Comparison of ENCODE assay signal across 9 mouse cellular contexts in the genomic region with DNA sequence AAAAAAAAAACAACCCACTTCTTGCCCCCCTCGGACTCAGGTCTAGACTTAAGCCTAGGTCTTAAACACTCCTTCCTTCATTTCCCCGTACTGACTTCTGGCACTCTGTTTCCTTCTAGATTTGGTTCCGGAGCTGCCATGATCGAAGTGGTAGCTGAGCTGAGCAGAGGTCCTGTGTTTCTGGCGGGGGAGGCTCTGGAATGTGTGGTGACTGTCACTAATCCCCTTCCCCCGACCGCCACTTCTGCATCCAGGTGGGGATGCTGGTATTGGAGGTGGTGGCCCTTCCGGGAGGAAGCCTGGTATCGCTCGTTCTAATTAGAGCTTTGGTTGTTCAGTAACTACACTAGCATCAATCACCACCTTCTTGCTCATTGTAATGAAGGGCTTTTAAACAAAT. TPM values are rescaled to one million over a fixed set of nuclear protein-coding genes. Genes with fewer than 3 reads are reported as not detected.
DNase-seq lines count a peak whose midpoint lies in the region; ATAC-seq and TF ChIP-seq lines count a peak whose summit lies in the region.
"Had no signal": no experiment of that assay in that cellular context is flagged by ENCODE, and none has a peak within 500 bp of the region (broad histone marks: within the 10 kb centered on the region; RNA-seq: fewer than 3 reads in every experiment).

No protein-coding gene starts in this region.

- H3K4me3 ChIP-seq in kidney, embryonic 14.5 days (ENCODE audit: low read length), result peak overlapping the region; percentile 82
- peak overlapping the region; percentile 96 for H3K4me3 ChIP-seq in bone marrow, adult 2 months (replicated peaks; ENCODE audit: control insufficient read depth, low read depth, low read length)
- peak overlapping the region; percentile 80 for H3K4me3 ChIP-seq in heart, embryonic 15.5 days
- peak overlapping the region; percentile 77 for H3K4me3 ChIP-seq in macrophage (ENCODE audit: inconsistent target)

- peaks cover 37% of the 10 kb centered on the region for H3K36me3 ChIP-seq in kidney, embryonic 14.5 days (ENCODE audit: control insufficient read depth, insufficient read depth, low read length)
- peaks cover 36% of the 10 kb centered on the region for H3K36me3 ChIP-seq in heart, embryonic 15.5 days
- peaks cover 30% of the 10 kb centered on the region for H3K36me3 ChIP-seq in macrophage (ENCODE audit: inconsistent target)

- peak overlapping the region; percentile 76 for H3K9ac ChIP-seq in kidney, embryonic 14.5 days (ENCODE audit: low read depth, low read length)
- H3K9ac ChIP-seq in heart, embryonic 15.5 days, result peak overlapping the region; percentile 88

- no peak for ATAC-seq in kidney, embryonic 14.5 days (ENCODE audit: low FRiP score, low TSS enrichment)
- no peak for ATAC-seq in heart, embryonic 15.5 days (replicated peaks; ENCODE audit: insufficient number of reproducible peaks, insufficient read depth, low FRiP score, low read depth)
- no peak for ATAC-seq in megakaryocyte progenitor cell, adult 5-6 weeks (replicated peaks; ENCODE audit: poor library complexity)
- ATAC-seq in erythroid progenitor cell, adult 5-6 weeks (replicated peaks; ENCODE audit: low FRiP score, poor library complexity, severe bottlenecking), result no peak

- no peaks in the 10 kb centered on the region for H3K27me3 ChIP-seq in kidney, embryonic 14.5 days (ENCODE audit: control insufficient read depth, insufficient read depth, low read length)
- no peaks in the 10 kb centered on the region for H3K27me3 ChIP-seq in heart, embryonic 15.5 days

- H3K4me1 ChIP-seq in kidney, embryonic 14.5 days (ENCODE audit: control insufficient read depth, insufficient read depth, low read length), result peaks cover 23% of the 10 kb centered on the region
- H3K4me1 ChIP-seq in bone marrow, adult 2 months (ENCODE audit: control insufficient read depth, insufficient read depth, low read length), result no peaks in the 10 kb centered on the region; the same call in 1 of the 2 replicates
- peaks cover 40% of the 10 kb centered on the region for H3K4me1 ChIP-seq in heart, embryonic 15.5 days (replicated peaks)

- H3K79me2 ChIP-seq in macrophage (ENCODE audit: inconsistent target), result peaks cover 32% of the 10 kb centered on the region; the same call in 1 of the 2 replicates

- no peaks in the 10 kb centered on the region for H3K9me3 ChIP-seq in kidney, embryonic 14.5 days (ENCODE audit: control insufficient read depth, low read length)
- H3K9me3 ChIP-seq in heart, embryonic 15.5 days (replicated peaks), result no peaks in the 10 kb centered on the region

- no peak for TF ChIP-seq CTCF in bone marrow, adult 2 months (IDR thresholded peaks at IDR 0.05; ENCODE audit: control insufficient read depth, insufficient read depth, low read length)

- peak overlapping the region; percentile 77 for H3K4me2 ChIP-seq in kidney, embryonic 14.5 days (replicated peaks; ENCODE audit: low read depth, low read length)
- H3K4me2 ChIP-seq in heart, embryonic 15.5 days, result peak overlapping the region; percentile 93

- no peak for TF ChIP-seq POLR2A in bone marrow, adult 2 months (IDR thresholded peaks at IDR 0.05; ENCODE audit: borderline replicate concordance, control insufficient read depth, low read depth, low read length)

- H3K27ac ChIP-seq in kidney, embryonic 14.5 days (ENCODE audit: low read depth, low read length), result peak overlapping the region; percentile 72; the same call in 1 of the 2 replicates
- no peak overlapping the region; the same call in 1 of the 2 replicates for H3K27ac ChIP-seq in bone marrow, adult 2 months (ENCODE audit: control insufficient read depth, insufficient read depth, low read depth, low read length, poor library complexity)
- H3K27ac ChIP-seq in heart, embryonic 15.5 days, result peak overlapping the region; percentile 92
- peak overlapping the region; percentile 28 for H3K27ac ChIP-seq in macrophage

- no peak for DNase-seq in kidney, adult 8-10 months
- DNase-seq in spleen, postnatal 4 days (ENCODE audit: low spot score in 2 of 2), result no peak

- 3% methylated on average over 10 of the region's 10 CpGs for WGBS in kidney, embryonic 14.5 days
- WGBS in bone marrow, adult 2 months, result 2% methylated on average over 10 of the region's 10 CpGs
- WGBS in heart, embryonic 15.5 days, result 4% methylated on average over 10 of the region's 10 CpGs
- WGBS in macrophage (ENCODE audit: missing documents), result 4% methylated on average over 10 of the region's 10 CpGs

RNA-seq across cellular contexts. Expression of gene Gba2, which starts 0.6 kb away (rescaled TPM):
- polyA plus RNA-seq in kidney, embryonic 14.5 days (2014; fragmentation: Nextera tagmentation; extraction: Ambion mirVana), result 13.1 and 17.9 TPM in 2 replicates
- 16.5 and 29.8 TPM in 2 replicates for polyA plus RNA-seq in bone marrow, adult 2 months (2011; ENCODE audit: insufficient read depth, insufficient read length, low replicate concordance, missing spikeins)
- polyA plus RNA-seq in heart, embryonic 15.5 days (2015; fragmentation: Nextera tagmentation; extraction: Ambion mirVana), result 17.5 and 22.2 TPM in 2 replicates
- 10 to 100 TPM in 18 of 26 experiments, 1 to 10 TPM in 8; 2.7 to 52.8 (median 21.1) TPM for total RNA-seq in macrophage (2018; cell fraction: chromatin; rRNA removed)
- 10 to 100 TPM in 2 of 26 experiments, 1 to 10 TPM in 24; 3.1 to 11.9 (median 7.6) TPM for total RNA-seq in macrophage (2018; cell fraction: cytosol; rRNA removed)
- total RNA-seq in macrophage (2018; cell fraction: nucleus; rRNA removed), result 10 to 100 TPM in 17 of 26 experiments, 1 to 10 TPM in 9; 4.5 to 31.6 (median 15.2) TPM
- 5.4 to 9.2 TPM (median 8.6 TPM) in 3 replicates for polyA plus RNA-seq in macrophage (2018)
- 4.8 and 9.3 TPM in 2 replicates for total RNA-seq in megakaryocyte progenitor cell, adult 5-6 weeks (2015)
- 7.2 and 8.1 TPM in 2 replicates for total RNA-seq in megakaryocyte progenitor cell, adult 5-6 weeks (2017)
- 22.3 and 28.1 TPM in 2 replicates for total RNA-seq in erythroid progenitor cell, adult 5-6 weeks (2015; ENCODE audit: low replicate concordance)
- total RNA-seq in erythroid progenitor cell, adult 5-6 weeks (2017; ENCODE audit: low replicate concordance), result 23.5 and 32.1 TPM in 2 replicates

RNA-seq across cellular contexts. Expression of gene Rgp1, which starts 0.7 kb away (rescaled TPM):
- 27.9 and 34.4 TPM in 2 replicates for polyA plus RNA-seq in kidney, embryonic 14.5 days (2014; fragmentation: Nextera tagmentation; extraction: Ambion mirVana)
- polyA plus RNA-seq in bone marrow, adult 2 months (2011; ENCODE audit: insufficient read depth, insufficient read length, low replicate concordance, missing spikeins), result 20.1 and 43.5 TPM in 2 replicates
- polyA plus RNA-seq in heart, embryonic 15.5 days (2015; fragmentation: Nextera tagmentation; extraction: Ambion mirVana), result 14.6 and 22.0 TPM in 2 replicates
- total RNA-seq in macrophage (2018; cell fraction: chromatin; rRNA removed), result 100 to 1,000 TPM in 3 of 26 experiments, 10 to 100 TPM in 23; 18.8 to 127 (median 60.4) TPM
- 10 to 100 TPM; 12.4 to 25.8 (median 19.7) TPM for total RNA-seq in macrophage (2018; cell fraction: cytosol; rRNA removed)
- 10 to 100 TPM; 16.6 to 67.8 (median 38.6) TPM for total RNA-seq in macrophage (2018; cell fraction: nucleus; rRNA removed)
- 17.6 to 45.0 TPM (median 21.9 TPM) in 3 replicates for polyA plus RNA-seq in macrophage (2018)
- total RNA-seq in megakaryocyte progenitor cell, adult 5-6 weeks (2015), result 20.6 and 23.3 TPM in 2 replicates
- total RNA-seq in megakaryocyte progenitor cell, adult 5-6 weeks (2017), result 8.7 and 14.5 TPM in 2 replicates
- total RNA-seq in erythroid progenitor cell, adult 5-6 weeks (2015; ENCODE audit: low replicate concordance), result 29.2 and 31.0 TPM in 2 replicates
- 10.1 and 32.7 TPM in 2 replicates for total RNA-seq in erythroid progenitor cell, adult 5-6 weeks (2017; ENCODE audit: low replicate concordance)

RNA-seq across cellular contexts. Expression of gene Msmp, which starts 5.0 kb away (rescaled TPM):
- polyA plus RNA-seq in kidney, embryonic 14.5 days (2014; fragmentation: Nextera tagmentation; extraction: Ambion mirVana), result 0.63 and 1.0 TPM in 2 replicates
- not detected in 2 replicates for polyA plus RNA-seq in bone marrow, adult 2 months (2011; ENCODE audit: insufficient read depth, insufficient read length, low replicate concordance, missing spikeins)
- polyA plus RNA-seq in heart, embryonic 15.5 days (2015; fragmentation: Nextera tagmentation; extraction: Ambion mirVana), result 0.20 and 1.5 TPM in 2 replicates
- not detected for total RNA-seq in macrophage (2018; cell fraction: chromatin; rRNA removed)
- not detected for total RNA-seq in macrophage (2018; cell fraction: cytosol; rRNA removed)
- not detected for total RNA-seq in macrophage (2018; cell fraction: nucleus; rRNA removed)
- not detected in 3 replicates for polyA plus RNA-seq in macrophage (2018)
- total RNA-seq in megakaryocyte progenitor cell, adult 5-6 weeks (2015), result not detected in 2 replicates
- not detected in 2 replicates for total RNA-seq in megakaryocyte progenitor cell, adult 5-6 weeks (2017)
- total RNA-seq in erythroid progenitor cell, adult 5-6 weeks (2015; ENCODE audit: low replicate concordance), result not detected in 2 replicates
- total RNA-seq in erythroid progenitor cell, adult 5-6 weeks (2017; ENCODE audit: low replicate concordance), result not detected in 2 replicates
- polyA plus RNA-seq: large intestine, adult 2 months had no signal

RNA-seq across cellular contexts. Expression of gene Tln1, which starts 16.8 kb away (rescaled TPM):
- 72.6 and 87.2 TPM in 2 replicates for polyA plus RNA-seq in kidney, embryonic 14.5 days (2014; fragmentation: Nextera tagmentation; extraction: Ambion mirVana)
- polyA plus RNA-seq in bone marrow, adult 2 months (2011; ENCODE audit: insufficient read depth, insufficient read length, low replicate concordance, missing spikeins), result 394 and 621 TPM in 2 replicates
- 76.3 and 77.6 TPM in 2 replicates for polyA plus RNA-seq in heart, embryonic 15.5 days (2015; fragmentation: Nextera tagmentation; extraction: Ambion mirVana)
- 100 to 1,000 TPM; 371 to 915 (median 599) TPM for total RNA-seq in macrophage (2018; cell fraction: chromatin; rRNA removed)
- 100 to 1,000 TPM; 102 to 313 (median 224) TPM for total RNA-seq in macrophage (2018; cell fraction: cytosol; rRNA removed)
- 1,000 to 10,000 TPM in 1 of 26 experiments, 100 to 1,000 TPM in 25; 373 to 1,005 (median 515) TPM for total RNA-seq in macrophage (2018; cell fraction: nucleus; rRNA removed)
- 179 to 305 TPM (median 276 TPM) in 3 replicates for polyA plus RNA-seq in macrophage (2018)
- total RNA-seq in megakaryocyte progenitor cell, adult 5-6 weeks (2015), result 125 and 138 TPM in 2 replicates
- total RNA-seq in megakaryocyte progenitor cell, adult 5-6 weeks (2017), result 167 and 253 TPM in 2 replicates
- total RNA-seq in erythroid progenitor cell, adult 5-6 weeks (2015; ENCODE audit: low replicate concordance), result 111 and 144 TPM in 2 replicates
- 643 and 746 TPM in 2 replicates for total RNA-seq in erythroid progenitor cell, adult 5-6 weeks (2017; ENCODE audit: low replicate concordance)

RNA-seq across cellular contexts. Expression of gene Creb3, which starts 17.1 kb away (rescaled TPM):
- polyA plus RNA-seq in kidney, embryonic 14.5 days (2014; fragmentation: Nextera tagmentation; extraction: Ambion mirVana), result 50.2 and 55.7 TPM in 2 replicates
- polyA plus RNA-seq in bone marrow, adult 2 months (2011; ENCODE audit: insufficient read depth, insufficient read length, low replicate concordance, missing spikeins), result 10.5 and 20.9 TPM in 2 replicates
- polyA plus RNA-seq in heart, embryonic 15.5 days (2015; fragmentation: Nextera tagmentation; extraction: Ambion mirVana), result 53.1 and 61.3 TPM in 2 replicates
- 100 to 1,000 TPM in 8 of 26 experiments, 10 to 100 TPM in 18; 29.0 to 168 (median 80.2) TPM for total RNA-seq in macrophage (2018; cell fraction: chromatin; rRNA removed)
- 10 to 100 TPM; 35.3 to 65.4 (median 48.7) TPM for total RNA-seq in macrophage (2018; cell fraction: cytosol; rRNA removed)
- total RNA-seq in macrophage (2018; cell fraction: nucleus; rRNA removed), result 100 to 1,000 TPM in 1 of 26 experiments, 10 to 100 TPM in 25; 29.3 to 118 (median 53.9) TPM
- 33.3 to 58.6 TPM (median 47.6 TPM) in 3 replicates for polyA plus RNA-seq in macrophage (2018)
- 8.9 and 10.3 TPM in 2 replicates for total RNA-seq in megakaryocyte progenitor cell, adult 5-6 weeks (2015)
- total RNA-seq in megakaryocyte progenitor cell, adult 5-6 weeks (2017), result 41.6 and 64.7 TPM in 2 replicates
- 8.0 and 12.3 TPM in 2 replicates for total RNA-seq in erythroid progenitor cell, adult 5-6 weeks (2015; ENCODE audit: low replicate concordance)
- total RNA-seq in erythroid progenitor cell, adult 5-6 weeks (2017; ENCODE audit: low replicate concordance), result 9.6 and 45.0 TPM in 2 replicates
